Mouse (Mus musculus) lung, postnatal 25 days (tissue): ENCODE results near the gene Ifnb1.

ENCODE experiments used
- DNase-seq: peaks from one replicate; pipeline ENCODE4 v3.0.0; 2022; ENCODE audit warnings: low spot score

Gene Ifnb1

GRCm38 (mm10) chr4:88501247-88501646 is 21.3 kb downstream of the Ifnb1 start:
- no peak for DNase-seq

GRCm38 (mm10) chr4:88496321-88497018 is 26.1 kb downstream of the Ifnb1 start:
- peak; percentile 55 for DNase-seq

- no peak for DNase-seq
Observed at GRCm38 (mm10) chr4:88489622-88490021, 33.0 kb downstream of the Ifnb1 start.

GRCm38 (mm10) chr4:88488107-88488506 is 34.5 kb downstream of the Ifnb1 start:
- DNase-seq = no peak

- no peak for DNase-seq
Observed at GRCm38 (mm10) chr4:88480130-88480529, 42.4 kb downstream of the Ifnb1 start.

- DNase-seq = peak; percentile 13
Observed at GRCm38 (mm10) chr4:88478809-88479186, 43.8 kb downstream of the Ifnb1 start.

GRCm38 (mm10) chr4:88478177-88478808 is 44.3 kb downstream of the Ifnb1 start:
- no peak for DNase-seq

GRCm38 (mm10) chr4:88476511-88477210 is 45.9 kb downstream of the Ifnb1 start:
- DNase-seq = peak; percentile 34

- no peak for DNase-seq
Observed at GRCm38 (mm10) chr4:88476084-88476483, 46.5 kb downstream of the Ifnb1 start.
